Mouse (Mus musculus) thymus, adult 2 months (tissue): ENCODE results near the gene Aqp5.

Experiments used
- CTCF ChIP-seq: fragments of 200-500 bp; IDR thresholded peaks from 2 replicates; pipeline ENCODE4 v1.5.1; 2012; ENCODE audit warnings: mild to moderate bottlenecking, control low read depth, low read length, moderate library complexity, borderline replicate concordance; ENCODE audit not compliant: control insufficient read depth, poor library complexity, insufficient read depth; ENCODE audit errors: extremely low read depth
- POLR2A ChIP-seq: fragments of 200-500 bp; IDR thresholded peaks from 2 replicates; pipeline ENCODE4 v1.6.1; 2012; ENCODE audit warnings: mild to moderate bottlenecking, low read length, control low read depth, moderate library complexity; ENCODE audit not compliant: control insufficient read depth, poor library complexity, insufficient read depth; ENCODE audit errors: extremely low read depth

DNA sequence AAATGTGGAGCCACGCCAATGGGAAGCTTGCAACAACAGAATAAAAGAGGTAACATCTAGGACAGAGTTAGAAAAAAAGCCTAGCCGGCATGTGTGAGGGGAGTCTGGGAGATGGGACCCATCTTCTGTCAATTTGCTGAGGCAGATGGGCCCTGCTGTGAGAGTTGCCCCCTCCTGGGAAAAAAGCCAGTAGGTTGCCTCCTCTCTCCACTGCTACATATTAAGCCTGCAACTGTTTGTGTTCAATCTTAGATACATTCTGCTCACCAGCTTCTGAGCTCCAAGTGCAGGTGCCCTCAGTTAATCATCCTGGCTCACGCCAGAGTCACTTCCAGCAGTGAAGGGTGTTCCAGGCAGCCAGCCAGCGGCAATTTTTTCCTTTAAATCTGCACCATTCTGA, 29.2 kb downstream of the Aqp5 start:
- TF ChIP-seq CTCF, result no peak
- TF ChIP-seq POLR2A, result no peak
